Mouse (Mus musculus) intestine, embryonic 14.5 days (tissue): ENCODE results near the gene Taok3. TPM values are rescaled to one million over a fixed set of nuclear protein-coding genes. Genes with fewer than 3 reads are reported as not detected.

Source experiments
- ATAC-seq: fragments of 200-750 bp; cut with Nextera tagmentation; replicated peaks from 2 replicates; pipeline ENCODE4 v1.8.0; 2017; ENCODE audit warnings: low read depth, moderate number of reproducible peaks, moderate TSS enrichment, moderate library complexity; ENCODE audit not compliant: low FRiP score, low TSS enrichment
- DNase-seq: peaks from one replicate; pipeline ENCODE4 v3.0.0-alpha.2; 2018; ENCODE audit warnings: low spot score
- H3K27ac ChIP-seq: fragments of 300-500 bp; sonication (generic); 2 replicates; pipeline ENCODE4 v1.5.1; 2014; ENCODE audit warnings: low read depth, mild to moderate bottlenecking, control low read depth
- H3K27me3 ChIP-seq: fragments of 300-500 bp; sonication (generic); replicated peaks from 2 replicates; pipeline ENCODE4 v1.6.1; 2014; ENCODE audit warnings: low read length, control low read depth; ENCODE audit not compliant: control insufficient read depth, insufficient read depth
- H3K36me3 ChIP-seq: fragments of 300-500 bp; sonication (generic); 2 replicates; pipeline ENCODE4 v1.6.1; 2014; ENCODE audit warnings: low read length, control low read depth; ENCODE audit not compliant: control insufficient read depth, insufficient read depth
- H3K4me1 ChIP-seq: fragments of 300-500 bp; sonication (generic); replicated peaks from 2 replicates; pipeline ENCODE4 v1.6.1; 2014; ENCODE audit warnings: low read length, control low read depth, mixed read lengths; ENCODE audit not compliant: control insufficient read depth, insufficient read depth
- H3K4me2 ChIP-seq: fragments of 300-500 bp; sonication (generic); 2 replicates; pipeline ENCODE4 v1.6.1; 2014; ENCODE audit warnings: low read length
- H3K4me3 ChIP-seq: fragments of 300-500 bp; sonication (generic); 2 replicates; pipeline ENCODE4 v1.5.1; 2014; ENCODE audit warnings: low read depth, low read length, control low read depth, mixed read lengths
- H3K9ac ChIP-seq: fragments of 300-500 bp; sonication (generic); 2 replicates; pipeline ENCODE4 v1.6.1; 2014; ENCODE audit warnings: mild to moderate bottlenecking, low read length
- H3K9me3 ChIP-seq: fragments of 300-500 bp; sonication (generic); 2 replicates; pipeline ENCODE4 v1.6.1; 2016; ENCODE audit warnings: low read length, control low read depth; ENCODE audit not compliant: control insufficient read depth
- WGBS: fragments of 180-500 bp; shearing (Covaris S2); extraction: QIAGEN DNeasy Blood & Tissue Kit; methylation state at CpG from one replicate; pipeline ENCODE4 v1.1.7; 2014; 5-methylcytosine and 5-hydroxymethylcytosine counted together
- polyA plus RNA-seq: library from polyadenylated mRNA; unstranded; fragments of >200 nt; fragmentation: Nextera tagmentation; extraction: Ambion mirVana; gene quantifications from 2 replicates; pipeline ENCODE4 v1.2.1, GENCODE M21; 2014

Gene Taok3
- polyA plus RNA-seq, 1 experiment from 2014 or later: 37.7 TPM

DNA sequence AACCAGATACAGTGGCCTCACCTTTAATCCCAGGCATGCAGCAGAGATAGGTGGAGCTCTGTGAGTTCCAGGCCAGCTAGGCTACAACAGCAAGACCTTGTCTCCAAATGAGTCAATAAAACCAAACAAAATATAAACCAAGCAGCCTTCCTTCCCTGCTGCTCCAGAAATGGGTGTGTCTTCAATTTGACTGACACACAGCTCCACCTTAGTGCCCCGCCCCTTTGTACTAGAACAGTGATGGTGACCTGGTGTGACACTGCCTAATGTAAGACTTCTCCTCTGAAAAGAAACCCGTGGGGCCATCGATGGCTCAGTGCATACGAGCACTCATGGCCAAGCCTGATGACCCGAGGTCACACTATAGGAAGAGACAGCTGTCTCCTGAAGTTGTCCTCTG lies 116.6 kb downstream of the Taok3 start:
- ATAC-seq (no peak), DNase-seq (no peak)
- no peaks in the 10 kb centered on the region for H3K36me3 ChIP-seq
- H3K27ac ChIP-seq: no peak overlapping the region
- no peak overlapping the region for H3K4me3 ChIP-seq
- peaks cover 8% of the 10 kb centered on the region for H3K4me1 ChIP-seq
- WGBS: 75% methylated on average over 5 of the region's 5 CpGs
- H3K27me3 ChIP-seq: no peaks in the 10 kb centered on the region
- no peak overlapping the region for H3K9ac ChIP-seq
- no peak overlapping the region for H3K4me2 ChIP-seq
- H3K9me3 ChIP-seq: no peaks in the 10 kb centered on the region

DNA sequence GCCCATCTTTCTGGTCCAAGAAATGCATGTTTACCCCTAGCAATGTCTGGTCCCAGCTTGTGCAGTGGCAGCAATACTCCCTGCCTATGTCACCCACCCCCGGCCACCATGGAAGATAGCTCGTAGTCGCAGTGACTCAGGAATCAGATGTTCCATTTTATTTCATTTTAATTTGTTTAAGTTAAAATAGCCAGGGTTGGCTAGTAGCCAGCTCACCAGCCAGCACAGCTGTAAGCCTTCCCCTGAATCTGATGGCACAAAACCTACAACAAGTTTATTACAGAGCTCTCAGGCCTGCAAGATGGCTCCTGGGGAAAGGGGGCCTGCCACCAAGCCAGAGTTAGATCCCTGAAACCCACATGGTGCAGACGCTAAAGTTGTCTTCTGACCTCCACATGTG lies 119.2 kb downstream of the Taok3 start:
- WGBS: 57% methylated on average over 4 of the region's 4 CpGs
- DNase-seq (no peak), ATAC-seq (no peak)
- no peaks in the 10 kb centered on the region for H3K27me3 ChIP-seq
- H3K4me3 ChIP-seq: no peak overlapping the region
- no peak overlapping the region for H3K27ac ChIP-seq
- H3K9ac ChIP-seq: no peak overlapping the region
- H3K4me1 ChIP-seq: peaks cover 8% of the 10 kb centered on the region
- no peak overlapping the region for H3K4me2 ChIP-seq
- no peaks in the 10 kb centered on the region for H3K9me3 ChIP-seq
- no peaks in the 10 kb centered on the region for H3K36me3 ChIP-seq

GRCm38 (mm10) chr5:117240321-117240731 lies 120.4 kb downstream of the Taok3 start:
- Histone ChIP-seq H3K27me3 (no peaks in the 10 kb centered on the region), H3K4me1 (peaks cover 8% of the 10 kb centered on the region), H3K36me3 (no peaks in the 10 kb centered on the region), H3K4me2 (peak overlapping the region; percentile 59), H3K27ac (peak overlapping the region; percentile 75), H3K9ac (peak overlapping the region; percentile 48), H3K4me3 (peak overlapping the region; percentile 42), H3K9me3 (no peaks in the 10 kb centered on the region)
- 9% methylated on average over 12 of the region's 12 CpGs for WGBS
- ATAC-seq (no peak), DNase-seq (no peak)

DNA sequence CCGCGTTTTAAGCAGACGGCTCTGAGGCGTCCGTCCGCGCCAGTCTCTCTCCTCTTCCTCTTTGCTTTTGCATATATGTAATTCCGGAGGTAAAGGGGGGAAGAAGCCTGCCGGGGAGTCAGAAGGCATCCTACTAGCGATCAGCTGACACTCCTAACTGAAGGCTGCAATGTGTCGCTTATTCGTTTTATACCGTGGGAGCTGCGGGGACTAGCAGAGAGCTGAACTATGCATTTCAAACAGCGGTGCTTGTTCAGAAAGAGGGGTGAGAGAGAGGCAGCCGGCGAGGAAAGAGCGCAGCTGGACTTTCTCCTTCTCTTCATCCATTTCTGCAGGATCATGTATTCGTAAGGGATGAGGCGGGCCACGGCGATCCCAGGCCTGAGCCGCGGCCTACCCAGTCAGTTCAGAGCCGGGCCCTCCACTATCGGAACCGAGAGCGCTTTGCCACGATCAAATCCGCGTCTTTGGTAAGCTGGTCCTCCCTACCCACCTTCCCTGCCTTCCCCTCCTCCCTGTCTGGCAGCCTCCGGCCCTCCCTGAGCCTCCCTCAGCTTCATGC lies 120.9 kb downstream of the Taok3 start:
- H3K4me3 ChIP-seq: peak overlapping the region; percentile 42
- H3K27me3 ChIP-seq: no peaks in the 10 kb centered on the region
- ATAC-seq (no peak), DNase-seq (peak; percentile 70)
- H3K4me2 ChIP-seq: peak overlapping the region; percentile 59
- H3K4me1 ChIP-seq: peaks cover 8% of the 10 kb centered on the region
- peak overlapping the region; percentile 48 for H3K9ac ChIP-seq
- H3K9me3 ChIP-seq: no peaks in the 10 kb centered on the region
- H3K36me3 ChIP-seq: no peaks in the 10 kb centered on the region
- 8% methylated on average over 32 of the region's 32 CpGs for WGBS
- H3K27ac ChIP-seq: peak overlapping the region; percentile 75

GRCm38 (mm10) chr5:117241935-117242531 lies 122.1 kb downstream of the Taok3 start:
- ATAC-seq (no peak), DNase-seq (no peak)
- Histone ChIP-seq H3K9me3 (no peaks in the 10 kb centered on the region), H3K4me2 (peak overlapping the region; percentile 59), H3K27me3 (no peaks in the 10 kb centered on the region), H3K4me1 (peaks cover 8% of the 10 kb centered on the region), H3K27ac (no peak overlapping the region), H3K9ac (no peak overlapping the region), H3K36me3 (no peaks in the 10 kb centered on the region), H3K4me3 (no peak overlapping the region)
- 66% methylated on average over 16 of the region's 16 CpGs for WGBS

DNA sequence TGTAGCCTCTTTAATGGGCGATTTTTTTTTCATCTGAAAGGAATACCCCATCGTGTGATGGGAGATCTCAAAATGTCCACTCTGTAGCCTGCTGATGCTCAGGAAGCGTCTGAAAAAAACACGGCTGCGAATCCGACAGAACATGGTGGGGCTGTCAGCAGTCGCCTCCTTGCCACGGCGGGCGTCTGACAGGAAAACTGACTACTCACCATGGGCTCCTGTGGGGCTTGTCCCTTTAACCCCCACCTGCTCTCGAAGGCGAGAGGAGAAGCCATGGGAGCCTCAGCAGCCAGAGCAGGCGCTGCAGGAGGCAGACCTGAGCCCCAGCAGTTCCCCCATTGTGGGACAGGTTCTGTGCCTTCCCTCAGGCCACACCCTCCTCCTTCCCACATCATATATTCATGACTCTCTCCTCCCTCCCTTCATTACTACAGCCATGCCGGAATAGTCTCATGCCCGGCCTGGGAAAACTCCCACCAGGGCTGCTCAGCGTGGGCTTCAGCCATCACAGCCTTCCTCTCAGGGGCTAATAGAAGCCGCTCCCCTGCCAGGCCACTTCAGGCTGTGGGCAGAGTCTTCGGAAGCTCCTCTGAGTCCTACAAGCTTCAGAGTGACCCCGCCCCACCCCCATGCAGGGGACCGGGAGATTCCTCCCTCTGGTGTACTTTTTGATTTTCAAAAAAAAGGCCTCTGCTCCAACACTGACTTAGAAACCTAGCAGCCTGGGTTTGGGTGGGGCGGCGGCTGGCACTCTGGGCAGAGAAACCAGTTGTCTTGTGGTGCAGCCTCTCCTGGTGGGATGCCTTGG lies 122.9 kb downstream of the Taok3 start:
- DNase-seq: no peak

GRCm38 (mm10) chr5:117245170-117245569 lies 125.2 kb downstream of the Taok3 start:
- Histone ChIP-seq H3K4me3 (no peak overlapping the region), H3K27ac (no peak overlapping the region), H3K27me3 (no peaks in the 10 kb centered on the region), H3K9me3 (no peaks in the 10 kb centered on the region), H3K4me2 (no peak overlapping the region), H3K36me3 (no peaks in the 10 kb centered on the region), H3K4me1 (no peaks in the 10 kb centered on the region; the same call in 1 of the 2 replicates), H3K9ac (no peak overlapping the region)
- ATAC-seq (no peak), DNase-seq (no peak)
- WGBS: 93% methylated on average over 8 of the region's 8 CpGs

More for the DNA sequence above, 122.9 kb downstream of the Taok3 start:
- H3K4me3 ChIP-seq: peak overlapping the region; percentile 12; the same call in 1 of the 2 replicates
- ATAC-seq: no peak
- peak overlapping the region; percentile 59 for H3K4me2 ChIP-seq
- no peaks in the 10 kb centered on the region for H3K27me3 ChIP-seq
- H3K9me3 ChIP-seq: no peaks in the 10 kb centered on the region
- no peaks in the 10 kb centered on the region for H3K36me3 ChIP-seq
- peaks cover 8% of the 10 kb centered on the region for H3K4me1 ChIP-seq
- no peak overlapping the region for H3K9ac ChIP-seq
- WGBS: 38% methylated on average over 22 of the region's 22 CpGs
- no peak overlapping the region for H3K27ac ChIP-seq

- DNase-seq (no peak), ATAC-seq (no peak)
- Histone ChIP-seq H3K36me3 (peaks cover 6% of the 10 kb centered on the region; the same call in 1 of the 2 replicates), H3K9ac (no peak overlapping the region), H3K4me2 (no peak overlapping the region), H3K27ac (0 out of 2 replicates have a peak overlapping the region, but pooled peaks have one; percentile 38), H3K9me3 (no peaks in the 10 kb centered on the region), H3K4me3 (no peak overlapping the region), H3K4me1 (no peaks in the 10 kb centered on the region; the same call in 1 of the 2 replicates), H3K27me3 (no peaks in the 10 kb centered on the region)
- 15% methylated on average over 10 of the region's 10 CpGs for WGBS
Observed at GRCm38 (mm10) chr5:117248351-117248750, 128.4 kb downstream of the Taok3 start.
